Mouse (Mus musculus): ENCODE data around the gene Tulp3. TPM values are rescaled to one million over a fixed set of nuclear protein-coding genes. Genes with fewer than 3 reads are reported as not detected.

The Tulp3 gene
- polyA plus RNA-seq (2014; fragmentation: Nextera tagmentation; extraction: Ambion mirVana) = 10.2 and 11.0 TPM in 2 replicates

DNA sequence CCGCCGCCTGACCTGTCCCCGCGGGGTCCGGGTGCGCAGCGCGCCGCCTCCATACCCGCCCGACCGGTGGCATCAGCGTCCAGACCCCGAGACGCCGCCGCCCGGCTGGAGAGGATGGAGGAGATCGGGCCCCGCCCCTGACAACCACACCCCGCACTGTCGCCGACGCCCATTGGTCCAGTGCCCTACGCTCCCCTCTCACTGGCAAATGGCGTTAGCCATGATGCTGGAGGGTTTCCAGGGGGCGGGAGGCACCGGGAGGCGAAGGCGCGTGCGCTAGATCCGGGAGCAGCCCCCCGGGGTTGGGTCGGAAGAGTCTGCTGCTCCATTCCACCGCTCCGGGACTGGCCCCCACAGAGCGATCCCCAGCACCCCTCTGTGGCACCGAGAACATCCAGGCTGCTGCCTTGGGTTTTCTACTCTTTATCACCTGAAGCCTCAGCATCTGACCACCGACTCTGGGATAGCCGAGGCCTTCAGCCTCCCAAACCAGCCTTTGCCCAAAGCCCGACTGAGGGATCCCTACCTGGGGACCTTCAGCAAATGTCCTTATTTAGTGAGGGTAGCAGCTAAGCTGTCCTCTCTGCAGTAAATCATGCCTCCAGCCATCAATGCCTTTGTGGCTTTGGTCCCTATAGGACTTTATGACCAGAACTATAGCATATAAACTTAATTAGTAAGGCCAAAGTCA lies at the start of gene Tulp3:
Gene Tulp3 (minus strand): TSS at position 126 of the 691 bp plus-strand sequence.
- WGBS = under 1% methylated on average over 42 of the region's 42 CpGs
- ATAC-seq (ENCODE audit: insufficient number of reproducible peaks, insufficient read depth, low FRiP score, low read depth) = peak; percentile 98

DNA sequence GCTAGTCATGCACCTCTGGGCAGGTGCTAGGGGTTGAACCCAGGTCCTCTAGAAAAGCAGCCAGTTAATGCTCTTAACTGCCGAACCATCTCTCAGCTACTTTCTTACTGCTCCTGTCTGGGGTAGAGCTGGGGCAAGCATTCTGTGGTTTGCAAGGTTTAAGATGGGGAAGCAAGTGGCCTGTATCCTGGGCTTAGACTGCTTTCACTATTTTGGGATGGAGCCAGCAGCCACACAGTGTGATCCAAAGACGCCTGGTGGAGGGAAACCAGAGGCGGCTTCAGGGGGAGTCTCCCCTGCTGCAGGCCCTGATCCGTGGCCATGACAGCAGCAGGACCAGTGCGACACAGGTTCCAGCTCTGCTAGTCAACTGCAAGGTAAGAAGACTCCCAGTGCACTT lies 49.1 kb upstream of the Tulp3 start:
- Histone ChIP-seq H3K9me3 (ENCODE audit: control insufficient read depth, low read length) (no peaks in the 10 kb centered on the region), H3K9ac (ENCODE audit: low read length) (peak overlapping the region; percentile 0; the same call in 1 of the 2 replicates), H3K36me3 (ENCODE audit: control insufficient read depth, insufficient read depth, low read length) (peaks cover 32% of the 10 kb centered on the region), H3K4me1 (ENCODE audit: control insufficient read depth in 2 of 2, insufficient read depth in 2 of 2, low read length in 2 of 2) (peaks cover 2 to 9% of the 10 kb centered on the region in 2 experiments; a peak in 3 of 4 replicates), H3K4me3 (ENCODE audit: control insufficient read depth in 1 of 2, insufficient read depth in 1 of 2, low read depth in 1 of 2, low read length in 2 of 2) (no peak overlapping the region), H3K27me3 (ENCODE audit: control insufficient read depth, insufficient read depth, low read length) (no peaks in the 10 kb centered on the region), H3K27ac (replicated peaks in 1 of 2; ENCODE audit: control insufficient read depth in 1 of 2, insufficient read depth in 1 of 2, low read depth in 2 of 2, low read length in 2 of 2) (no peak overlapping the region), H3K4me2 (ENCODE audit: low read length) (no peak overlapping the region)
- no peak for ATAC-seq (ENCODE audit: insufficient number of reproducible peaks, insufficient read depth, low FRiP score, low read depth)
- WGBS = 35% methylated on average over 5 of the region's 5 CpGs

More for the DNA sequence above, at the start of gene Tulp3:
- Histone ChIP-seq H3K27me3 (ENCODE audit: control insufficient read depth, insufficient read depth, low read length) (no peaks in the 10 kb centered on the region), H3K36me3 (ENCODE audit: control insufficient read depth, insufficient read depth, low read length) (peaks cover 24% of the 10 kb centered on the region), H3K4me3 (ENCODE audit: control insufficient read depth in 1 of 2, insufficient read depth in 1 of 2, low read depth in 1 of 2, low read length in 2 of 2) (peak within 1 kb of the TSS; percentile 62 to 67), H3K9me3 (ENCODE audit: control insufficient read depth, low read length) (no peaks in the 10 kb centered on the region), H3K4me1 (ENCODE audit: control insufficient read depth in 2 of 2, insufficient read depth in 2 of 2, low read length in 2 of 2) (peaks cover 0 to 11% of the 10 kb centered on the region in 2 experiments; a peak in 2 of 4 replicates), H3K4me2 (ENCODE audit: low read length) (peak within 1 kb of the TSS; percentile 81), H3K9ac (ENCODE audit: low read length) (peak within 1 kb of the TSS; percentile 83), H3K27ac (replicated peaks in 1 of 2; ENCODE audit: control insufficient read depth in 1 of 2, insufficient read depth in 1 of 2, low read depth in 2 of 2, low read length in 2 of 2) (peak within 1 kb of the TSS; percentile 28 to 84)

DNA sequence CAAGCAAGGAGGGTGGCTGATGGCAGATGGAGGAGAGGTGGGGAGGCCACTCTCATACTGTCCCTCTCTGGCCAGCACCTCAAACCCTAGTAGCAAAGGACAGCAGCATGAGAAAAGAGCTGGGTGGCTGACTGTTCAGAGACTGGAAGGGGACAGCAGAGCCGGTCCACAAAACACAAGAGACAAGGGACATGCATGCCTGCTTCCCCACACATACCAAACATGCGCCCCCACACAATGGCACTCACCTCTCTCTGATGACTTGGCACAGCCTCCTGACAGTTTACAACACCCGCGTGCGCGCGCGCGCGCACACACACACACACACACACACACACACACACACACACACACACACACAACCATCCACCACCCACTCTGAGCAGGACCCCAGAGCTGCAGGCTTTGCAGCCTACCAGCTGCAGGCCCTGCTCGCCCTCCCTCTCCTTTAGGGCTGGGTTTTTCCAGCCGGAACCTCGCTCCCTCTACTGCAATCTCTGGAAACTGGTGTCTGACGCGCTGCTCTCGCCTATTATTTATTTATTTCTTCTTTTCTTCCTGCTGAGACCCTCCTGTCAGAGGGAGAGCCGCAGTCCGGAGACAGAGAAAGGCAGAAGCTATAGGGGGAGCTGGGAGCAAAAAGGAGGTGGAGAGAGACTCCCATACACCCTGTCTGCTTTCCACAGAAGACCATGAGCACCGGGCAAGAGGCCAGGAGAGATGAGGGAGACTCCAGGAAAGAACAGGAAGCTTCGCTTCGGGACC lies 44.0 kb upstream of the Tulp3 start:
- peak overlapping the region; percentile 42 for H3K9ac ChIP-seq (ENCODE audit: low read length)
- H3K9me3 ChIP-seq (ENCODE audit: control insufficient read depth, low read length) = no peaks in the 10 kb centered on the region
- peak overlapping the region; percentile 53 for H3K4me2 ChIP-seq (ENCODE audit: low read length)
- H3K4me3 ChIP-seq (ENCODE audit: control insufficient read depth in 1 of 2, insufficient read depth in 1 of 2, low read depth in 1 of 2, low read length in 2 of 2) = peak overlapping the region; percentile 10 to 23; a peak in 2 of 4 replicates
- H3K4me1 ChIP-seq (ENCODE audit: control insufficient read depth in 2 of 2, insufficient read depth in 2 of 2, low read length in 2 of 2) = peaks cover 5 to 13% of the 10 kb centered on the region in 2 experiments; a peak in 3 of 4 replicates
- ATAC-seq (ENCODE audit: insufficient number of reproducible peaks, insufficient read depth, low FRiP score, low read depth) = peak; percentile 51
- H3K27me3 ChIP-seq (ENCODE audit: control insufficient read depth, insufficient read depth, low read length) = no peaks in the 10 kb centered on the region
- 28% methylated on average over 19 of the region's 21 CpGs for WGBS
- no peak overlapping the region for H3K27ac ChIP-seq (replicated peaks in 1 of 2; ENCODE audit: control insufficient read depth in 1 of 2, insufficient read depth in 1 of 2, low read depth in 2 of 2, low read length in 2 of 2)
- H3K36me3 ChIP-seq (ENCODE audit: control insufficient read depth, insufficient read depth, low read length) = no peaks in the 10 kb centered on the region

GRCm38 (mm10) chr6:128398996-128399395 lies 43.3 kb upstream of the Tulp3 start, which contains the start of gene Nrip2:
TSS of gene Nrip2 (plus strand) at chr6:128399296.
- Histone ChIP-seq H3K9ac (ENCODE audit: low read length) (peak within 1 kb of the TSS; percentile 42), H3K27ac (replicated peaks in 1 of 2; ENCODE audit: control insufficient read depth in 1 of 2, insufficient read depth in 1 of 2, low read depth in 2 of 2, low read length in 2 of 2) (no peak within 1 kb of the TSS), H3K9me3 (ENCODE audit: control insufficient read depth, low read length) (no peaks in the 10 kb centered on the region), H3K4me1 (ENCODE audit: control insufficient read depth in 2 of 2, insufficient read depth in 2 of 2, low read length in 2 of 2) (peaks cover 5 to 13% of the 10 kb centered on the region in 2 experiments; a peak in 3 of 4 replicates), H3K27me3 (ENCODE audit: control insufficient read depth, insufficient read depth, low read length) (no peaks in the 10 kb centered on the region), H3K4me2 (ENCODE audit: low read length) (peak within 1 kb of the TSS; percentile 53), H3K36me3 (ENCODE audit: control insufficient read depth, insufficient read depth, low read length) (no peaks in the 10 kb centered on the region), H3K4me3 (ENCODE audit: control insufficient read depth in 1 of 2, insufficient read depth in 1 of 2, low read depth in 1 of 2, low read length in 2 of 2) (peak within 1 kb of the TSS; percentile 10 to 23; a peak in 2 of 4 replicates)
- 45% methylated on average over 3 of the region's 3 CpGs for WGBS
- no peak for ATAC-seq (ENCODE audit: insufficient number of reproducible peaks, insufficient read depth, low FRiP score, low read depth)

DNA sequence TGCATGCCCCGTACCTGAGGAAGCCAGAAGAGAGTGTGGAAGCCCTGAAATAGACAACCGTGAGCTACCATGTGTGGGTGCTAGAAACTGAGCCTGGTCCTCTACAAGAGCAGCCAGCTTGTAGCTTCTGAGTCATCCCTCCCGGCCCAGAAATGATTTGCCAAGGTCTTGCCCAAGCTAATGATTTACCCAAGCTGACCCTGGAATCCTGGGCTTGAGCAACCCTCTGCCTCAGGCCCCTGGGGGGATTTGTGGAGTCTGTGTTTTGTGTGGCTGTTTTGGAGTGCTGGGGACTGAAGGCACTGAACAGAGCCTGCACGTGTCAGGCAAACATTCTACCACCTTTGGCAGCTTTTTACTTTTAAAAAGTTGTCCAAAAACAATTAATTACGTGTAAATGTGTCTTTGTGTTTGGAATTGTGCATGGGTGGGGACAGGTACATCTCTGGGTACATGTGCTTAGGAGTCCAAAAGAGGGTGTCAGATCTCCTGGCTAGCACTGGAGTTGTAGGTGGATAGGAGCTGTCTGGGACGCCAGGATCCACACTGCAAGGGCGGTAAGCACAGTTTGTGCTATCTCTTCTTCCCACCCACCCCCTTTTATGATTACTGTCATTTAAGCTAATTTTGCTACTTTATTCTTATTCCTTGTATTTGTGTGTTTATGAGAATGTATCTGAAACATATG lies 42.1 kb upstream of the Tulp3 start:
- 77% methylated on average over 7 of the region's 7 CpGs for WGBS
- Histone ChIP-seq H3K9me3 (ENCODE audit: control insufficient read depth, low read length) (no peaks in the 10 kb centered on the region), H3K9ac (ENCODE audit: low read length) (no peak overlapping the region)

GRCm38 (mm10) chr6:128390683-128391082 lies 35.0 kb upstream of the Tulp3 start:
- no peaks in the 10 kb centered on the region for H3K27me3 ChIP-seq (ENCODE audit: control insufficient read depth, insufficient read depth, low read length)
- H3K9me3 ChIP-seq (ENCODE audit: control insufficient read depth, low read length) = no peaks in the 10 kb centered on the region
- WGBS = 68% methylated on average over 1 of the region's 1 CpGs
- no peaks in the 10 kb centered on the region for H3K36me3 ChIP-seq (ENCODE audit: control insufficient read depth, insufficient read depth, low read length)
- H3K27ac ChIP-seq (replicated peaks in 1 of 2; ENCODE audit: control insufficient read depth in 1 of 2, insufficient read depth in 1 of 2, low read depth in 2 of 2, low read length in 2 of 2) = no peak overlapping the region
- no peak overlapping the region for H3K9ac ChIP-seq (ENCODE audit: low read length)
- H3K4me2 ChIP-seq (ENCODE audit: low read length) = no peak overlapping the region
- no peaks in the 10 kb centered on the region; a peak in 1 of 4 replicates for H3K4me1 ChIP-seq (ENCODE audit: control insufficient read depth in 2 of 2, insufficient read depth in 2 of 2, low read length in 2 of 2)
- H3K4me3 ChIP-seq (ENCODE audit: control insufficient read depth in 1 of 2, insufficient read depth in 1 of 2, low read depth in 1 of 2, low read length in 2 of 2) = no peak overlapping the region
- no peak for ATAC-seq (ENCODE audit: insufficient number of reproducible peaks, insufficient read depth, low FRiP score, low read depth)

More for the DNA sequence above, 42.1 kb upstream of the Tulp3 start:
- Histone ChIP-seq H3K4me1 (ENCODE audit: control insufficient read depth in 2 of 2, insufficient read depth in 2 of 2, low read length in 2 of 2) (peaks cover 5 to 13% of the 10 kb centered on the region in 2 experiments; a peak in 3 of 4 replicates), H3K4me3 (ENCODE audit: control insufficient read depth in 1 of 2, insufficient read depth in 1 of 2, low read depth in 1 of 2, low read length in 2 of 2) (no peak overlapping the region), H3K27ac (replicated peaks in 1 of 2; ENCODE audit: control insufficient read depth in 1 of 2, insufficient read depth in 1 of 2, low read depth in 2 of 2, low read length in 2 of 2) (no peak overlapping the region), H3K36me3 (ENCODE audit: control insufficient read depth, insufficient read depth, low read length) (no peaks in the 10 kb centered on the region), H3K27me3 (ENCODE audit: control insufficient read depth, insufficient read depth, low read length) (no peaks in the 10 kb centered on the region), H3K4me2 (ENCODE audit: low read length) (no peak overlapping the region)
- ATAC-seq (ENCODE audit: insufficient number of reproducible peaks, insufficient read depth, low FRiP score, low read depth) = no peak

GRCm38 (mm10) chr6:128389185-128389584 lies 33.5 kb upstream of the Tulp3 start:
- no peaks in the 10 kb centered on the region for H3K27me3 ChIP-seq (ENCODE audit: control insufficient read depth, insufficient read depth, low read length)
- H3K9me3 ChIP-seq (ENCODE audit: control insufficient read depth, low read length) = no peaks in the 10 kb centered on the region
- H3K36me3 ChIP-seq (ENCODE audit: control insufficient read depth, insufficient read depth, low read length) = no peaks in the 10 kb centered on the region
- no peak overlapping the region for H3K27ac ChIP-seq (replicated peaks in 1 of 2; ENCODE audit: control insufficient read depth in 1 of 2, insufficient read depth in 1 of 2, low read depth in 2 of 2, low read length in 2 of 2)
- no peaks in the 10 kb centered on the region; a peak in 1 of 4 replicates for H3K4me1 ChIP-seq (ENCODE audit: control insufficient read depth in 2 of 2, insufficient read depth in 2 of 2, low read length in 2 of 2)
- H3K4me3 ChIP-seq (ENCODE audit: control insufficient read depth in 1 of 2, insufficient read depth in 1 of 2, low read depth in 1 of 2, low read length in 2 of 2) = no peak overlapping the region
- no peak for ATAC-seq (ENCODE audit: insufficient number of reproducible peaks, insufficient read depth, low FRiP score, low read depth)
- no peak overlapping the region for H3K9ac ChIP-seq (ENCODE audit: low read length)
- WGBS = 78% methylated on average over 1 of the region's 1 CpGs
- H3K4me2 ChIP-seq (ENCODE audit: low read length) = no peak overlapping the region

Data from heart, embryonic 14.5 days (tissue).